Mouse (Mus musculus): Measurements from ENCODE around the gene Tmem169. TPM values are rescaled to one million over a fixed set of nuclear protein-coding genes. Genes with fewer than 3 reads are reported as not detected.

The Tmem169 gene
- polyA plus RNA-seq, 1 experiment from 2014 or later = 4.2 TPM

- WGBS = 93% methylated on average over 4 of the region's 4 CpGs
- Histone ChIP-seq H3K36me3 (ENCODE audit: control insufficient read depth, insufficient read depth, low read length) (no peaks in the 10 kb centered on the region), H3K4me3 (ENCODE audit: low read depth, low read length) (no peak overlapping the region), H3K4me2 (ENCODE audit: low read length) (no peak overlapping the region), H3K4me1 (replicated peaks; ENCODE audit: control insufficient read depth, insufficient read depth, low read length) (peaks cover 3% of the 10 kb centered on the region; the same call in 1 of the 2 replicates), H3K9me3 (ENCODE audit: control insufficient read depth, low read length) (no peaks in the 10 kb centered on the region), H3K27me3 (replicated peaks; ENCODE audit: control insufficient read depth, insufficient read depth, low read length) (no peaks in the 10 kb centered on the region), H3K9ac (ENCODE audit: low read length) (no peak overlapping the region), H3K27ac (ENCODE audit: low read depth) (no peak overlapping the region)
- DNase-seq (ENCODE audit: low spot score) (no peak), ATAC-seq (replicated peaks; ENCODE audit: low FRiP score, low TSS enrichment, low read depth) (no peak)
Measured at GRCm38 (mm10) chr1:72290896-72291295, 6.7 kb downstream of the Tmem169 start.

- Histone ChIP-seq H3K4me1 (replicated peaks; ENCODE audit: control insufficient read depth, insufficient read depth, low read length) (peaks cover 3% of the 10 kb centered on the region; the same call in 1 of the 2 replicates), H3K27ac (ENCODE audit: low read depth) (no peak overlapping the region), H3K4me3 (ENCODE audit: low read depth, low read length) (no peak overlapping the region), H3K9ac (ENCODE audit: low read length) (no peak overlapping the region), H3K36me3 (ENCODE audit: control insufficient read depth, insufficient read depth, low read length) (no peaks in the 10 kb centered on the region), H3K9me3 (ENCODE audit: control insufficient read depth, low read length) (no peaks in the 10 kb centered on the region), H3K4me2 (ENCODE audit: low read length) (no peak overlapping the region), H3K27me3 (replicated peaks; ENCODE audit: control insufficient read depth, insufficient read depth, low read length) (no peaks in the 10 kb centered on the region)
- no peak for DNase-seq (ENCODE audit: low spot score)
- WGBS = 92% methylated on average over 4 of the region's 4 CpGs
- no peak for ATAC-seq (replicated peaks; ENCODE audit: low FRiP score, low TSS enrichment, low read depth)
Measured at GRCm38 (mm10) chr1:72291421-72291820, 7.3 kb downstream of the Tmem169 start.

GRCm38 (mm10) chr1:72291925-72292324, 7.8 kb downstream of the Tmem169 start:
- H3K27me3 ChIP-seq (replicated peaks; ENCODE audit: control insufficient read depth, insufficient read depth, low read length) = no peaks in the 10 kb centered on the region
- no peak overlapping the region for H3K4me2 ChIP-seq (ENCODE audit: low read length)
- ATAC-seq (replicated peaks; ENCODE audit: low FRiP score, low TSS enrichment, low read depth) = no peak
- DNase-seq (ENCODE audit: low spot score) = no peak
- H3K27ac ChIP-seq (ENCODE audit: low read depth) = no peak overlapping the region
- no peaks in the 10 kb centered on the region for H3K9me3 ChIP-seq (ENCODE audit: control insufficient read depth, low read length)
- H3K36me3 ChIP-seq (ENCODE audit: control insufficient read depth, insufficient read depth, low read length) = no peaks in the 10 kb centered on the region
- H3K9ac ChIP-seq (ENCODE audit: low read length) = no peak overlapping the region
- H3K4me1 ChIP-seq (replicated peaks; ENCODE audit: control insufficient read depth, insufficient read depth, low read length) = no peaks in the 10 kb centered on the region; the same call in 1 of the 2 replicates
- 83% methylated on average over 2 of the region's 2 CpGs for WGBS
- no peak overlapping the region for H3K4me3 ChIP-seq (ENCODE audit: low read depth, low read length)

GRCm38 (mm10) chr1:72293869-72294663, 9.9 kb downstream of the Tmem169 start:
- WGBS = 68% methylated on average over 4 of the region's 4 CpGs
- no peaks in the 10 kb centered on the region for H3K4me1 ChIP-seq (replicated peaks; ENCODE audit: control insufficient read depth, insufficient read depth, low read length)
- ATAC-seq (replicated peaks; ENCODE audit: low FRiP score, low TSS enrichment, low read depth) (no peak), DNase-seq (ENCODE audit: low spot score) (no peak)
- H3K9ac ChIP-seq (ENCODE audit: low read length) = no peak overlapping the region
- H3K4me2 ChIP-seq (ENCODE audit: low read length) = no peak overlapping the region
- H3K27me3 ChIP-seq (replicated peaks; ENCODE audit: control insufficient read depth, insufficient read depth, low read length) = no peaks in the 10 kb centered on the region
- H3K4me3 ChIP-seq (ENCODE audit: low read depth, low read length) = no peak overlapping the region
- H3K36me3 ChIP-seq (ENCODE audit: control insufficient read depth, insufficient read depth, low read length) = no peaks in the 10 kb centered on the region
- no peak overlapping the region for H3K27ac ChIP-seq (ENCODE audit: low read depth)
- no peaks in the 10 kb centered on the region for H3K9me3 ChIP-seq (ENCODE audit: control insufficient read depth, low read length)

- H3K36me3 ChIP-seq (ENCODE audit: control insufficient read depth, insufficient read depth, low read length) = no peaks in the 10 kb centered on the region
- no peak overlapping the region for H3K9ac ChIP-seq (ENCODE audit: low read length)
- no peaks in the 10 kb centered on the region for H3K4me1 ChIP-seq (replicated peaks; ENCODE audit: control insufficient read depth, insufficient read depth, low read length)
- ATAC-seq (replicated peaks; ENCODE audit: low FRiP score, low TSS enrichment, low read depth) (no peak), DNase-seq (ENCODE audit: low spot score) (no peak)
- H3K4me3 ChIP-seq (ENCODE audit: low read depth, low read length) = no peak overlapping the region
- no peaks in the 10 kb centered on the region for H3K27me3 ChIP-seq (replicated peaks; ENCODE audit: control insufficient read depth, insufficient read depth, low read length)
- H3K9me3 ChIP-seq (ENCODE audit: control insufficient read depth, low read length) = no peaks in the 10 kb centered on the region
- no peak overlapping the region for H3K4me2 ChIP-seq (ENCODE audit: low read length)
- 80% methylated on average over 8 of the region's 8 CpGs for WGBS
- H3K27ac ChIP-seq (ENCODE audit: low read depth) = no peak overlapping the region
Measured at GRCm38 (mm10) chr1:72295746-72296145, 11.6 kb downstream of the Tmem169 start.

GRCm38 (mm10) chr1:72301845-72302244, 17.7 kb downstream of the Tmem169 start:
- Histone ChIP-seq H3K9ac (ENCODE audit: low read length) (no peak overlapping the region), H3K9me3 (ENCODE audit: control insufficient read depth, low read length) (no peaks in the 10 kb centered on the region), H3K36me3 (ENCODE audit: control insufficient read depth, insufficient read depth, low read length) (no peaks in the 10 kb centered on the region), H3K4me2 (ENCODE audit: low read length) (no peak overlapping the region), H3K27ac (ENCODE audit: low read depth) (no peak overlapping the region), H3K4me1 (replicated peaks; ENCODE audit: control insufficient read depth, insufficient read depth, low read length) (no peaks in the 10 kb centered on the region), H3K27me3 (replicated peaks; ENCODE audit: control insufficient read depth, insufficient read depth, low read length) (no peaks in the 10 kb centered on the region), H3K4me3 (ENCODE audit: low read depth, low read length) (no peak overlapping the region)
- no peak for ATAC-seq (replicated peaks; ENCODE audit: low FRiP score, low TSS enrichment, low read depth)
- DNase-seq (ENCODE audit: low spot score) = no peak
- 93% methylated on average over 1 of the region's 1 CpGs for WGBS

- H3K27me3 ChIP-seq (replicated peaks; ENCODE audit: control insufficient read depth, insufficient read depth, low read length) = no peaks in the 10 kb centered on the region
- WGBS = 70% methylated on average over 3 of the region's 3 CpGs
- H3K4me3 ChIP-seq (ENCODE audit: low read depth, low read length) = no peak overlapping the region
- peaks cover 2% of the 10 kb centered on the region; the same call in 1 of the 2 replicates for H3K36me3 ChIP-seq (ENCODE audit: control insufficient read depth, insufficient read depth, low read length)
- 0 out of 2 replicates have a peak, but pooled peaks cover 5% of the 10 kb centered on the region for H3K4me1 ChIP-seq (replicated peaks; ENCODE audit: control insufficient read depth, insufficient read depth, low read length)
- H3K27ac ChIP-seq (ENCODE audit: low read depth) = no peak overlapping the region
- ATAC-seq (replicated peaks; ENCODE audit: low FRiP score, low TSS enrichment, low read depth) (no peak), DNase-seq (ENCODE audit: low spot score) (no peak)
- no peaks in the 10 kb centered on the region for H3K9me3 ChIP-seq (ENCODE audit: control insufficient read depth, low read length)
- H3K4me2 ChIP-seq (ENCODE audit: low read length) = peak overlapping the region; percentile 47
- no peak overlapping the region for H3K9ac ChIP-seq (ENCODE audit: low read length)
Measured at GRCm38 (mm10) chr1:72306241-72306640, 22.1 kb downstream of the Tmem169 start.

GRCm38 (mm10) chr1:72306679-72307181, 22.6 kb downstream of the Tmem169 start:
- Histone ChIP-seq H3K4me3 (ENCODE audit: low read depth, low read length) (peak overlapping the region; percentile 47), H3K36me3 (ENCODE audit: control insufficient read depth, insufficient read depth, low read length) (peaks cover 5% of the 10 kb centered on the region; the same call in 1 of the 2 replicates), H3K27me3 (replicated peaks; ENCODE audit: control insufficient read depth, insufficient read depth, low read length) (no peaks in the 10 kb centered on the region), H3K4me2 (ENCODE audit: low read length) (peak overlapping the region; percentile 47), H3K4me1 (replicated peaks; ENCODE audit: control insufficient read depth, insufficient read depth, low read length) (0 out of 2 replicates have a peak, but pooled peaks cover 5% of the 10 kb centered on the region), H3K9me3 (ENCODE audit: control insufficient read depth, low read length) (no peaks in the 10 kb centered on the region), H3K27ac (ENCODE audit: low read depth) (peak overlapping the region; percentile 92), H3K9ac (ENCODE audit: low read length) (peak overlapping the region; percentile 71)
- peak; percentile 85 for ATAC-seq (replicated peaks; ENCODE audit: low FRiP score, low TSS enrichment, low read depth)
- DNase-seq (ENCODE audit: low spot score) = no peak
- 5% methylated on average over 11 of the region's 11 CpGs for WGBS
